Mouse (Mus musculus) lung, embryonic 16.5 days (tissue): Measurements from ENCODE around the gene Sfxn2. TPM values are rescaled to one million over a fixed set of nuclear protein-coding genes. Genes with fewer than 3 reads are reported as not detected.
A peak's percentile ranks its signal among the peaks of the same experiment; 100 is the strongest.

ENCODE experiments used
- ATAC-seq: fragments of 200-750 bp; cut with Nextera tagmentation; 2 replicates; pipeline ENCODE4 v1.8.0; 2017; ENCODE audit warnings: low read depth, mild to moderate bottlenecking, moderate library complexity
- H3K27ac ChIP-seq: fragments of 300-500 bp; sonication (generic); 2 replicates; pipeline ENCODE4 v1.5.1; 2014; ENCODE audit warnings: mild to moderate bottlenecking, control low read depth, low read length
- H3K27me3 ChIP-seq: fragments of 300-500 bp; sonication (generic); 2 replicates; pipeline ENCODE4 v1.6.1; 2014; ENCODE audit warnings: low read depth, low read length, mixed read lengths; ENCODE audit not compliant: control insufficient read depth, insufficient read depth
- H3K36me3 ChIP-seq: fragments of 300-500 bp; sonication (generic); 2 replicates; pipeline ENCODE4 v1.6.1; 2014; ENCODE audit warnings: low read length; ENCODE audit not compliant: control insufficient read depth, insufficient read depth
- H3K4me1 ChIP-seq: fragments of 300-500 bp; sonication (generic); replicated peaks from 2 replicates; pipeline ENCODE4 v1.6.1; 2014; ENCODE audit warnings: low read length, mixed read lengths; ENCODE audit not compliant: control insufficient read depth, insufficient read depth
- H3K4me2 ChIP-seq: fragments of 300-500 bp; sonication (generic); 2 replicates; pipeline ENCODE4 v1.6.1; 2014; ENCODE audit warnings: low read depth, low read length, control low read depth
- H3K4me3 ChIP-seq: fragments of 300-500 bp; sonication (generic); 2 replicates; pipeline ENCODE4 v1.5.1; 2014; ENCODE audit warnings: mild to moderate bottlenecking, low read length, control low read depth
- H3K9ac ChIP-seq: fragments of 300-500 bp; sonication (generic); 2 replicates; pipeline ENCODE4 v1.6.1; 2014; ENCODE audit warnings: low read length, control low read depth
- H3K9me3 ChIP-seq: fragments of 300-500 bp; sonication (generic); 2 replicates; pipeline ENCODE4 v1.6.1; 2016; ENCODE audit warnings: low read length; ENCODE audit not compliant: control insufficient read depth
- WGBS: fragments of 180-500 bp; shearing (Covaris S2); extraction: QIAGEN DNeasy Blood & Tissue Kit; methylation state at CpG from one replicate; pipeline ENCODE4 v1.1.7; 2014; 5-methylcytosine and 5-hydroxymethylcytosine counted together
- polyA plus RNA-seq: library from polyadenylated mRNA; unstranded; fragments of >200 nt; fragmentation: Nextera tagmentation; extraction: Ambion mirVana; gene quantifications from 2 replicates; pipeline ENCODE4 v1.2.1, GENCODE M21; 2015

Sfxn2 gene
- polyA plus RNA-seq, 1 experiment from 2014 or later = 24.6 TPM

DNA sequence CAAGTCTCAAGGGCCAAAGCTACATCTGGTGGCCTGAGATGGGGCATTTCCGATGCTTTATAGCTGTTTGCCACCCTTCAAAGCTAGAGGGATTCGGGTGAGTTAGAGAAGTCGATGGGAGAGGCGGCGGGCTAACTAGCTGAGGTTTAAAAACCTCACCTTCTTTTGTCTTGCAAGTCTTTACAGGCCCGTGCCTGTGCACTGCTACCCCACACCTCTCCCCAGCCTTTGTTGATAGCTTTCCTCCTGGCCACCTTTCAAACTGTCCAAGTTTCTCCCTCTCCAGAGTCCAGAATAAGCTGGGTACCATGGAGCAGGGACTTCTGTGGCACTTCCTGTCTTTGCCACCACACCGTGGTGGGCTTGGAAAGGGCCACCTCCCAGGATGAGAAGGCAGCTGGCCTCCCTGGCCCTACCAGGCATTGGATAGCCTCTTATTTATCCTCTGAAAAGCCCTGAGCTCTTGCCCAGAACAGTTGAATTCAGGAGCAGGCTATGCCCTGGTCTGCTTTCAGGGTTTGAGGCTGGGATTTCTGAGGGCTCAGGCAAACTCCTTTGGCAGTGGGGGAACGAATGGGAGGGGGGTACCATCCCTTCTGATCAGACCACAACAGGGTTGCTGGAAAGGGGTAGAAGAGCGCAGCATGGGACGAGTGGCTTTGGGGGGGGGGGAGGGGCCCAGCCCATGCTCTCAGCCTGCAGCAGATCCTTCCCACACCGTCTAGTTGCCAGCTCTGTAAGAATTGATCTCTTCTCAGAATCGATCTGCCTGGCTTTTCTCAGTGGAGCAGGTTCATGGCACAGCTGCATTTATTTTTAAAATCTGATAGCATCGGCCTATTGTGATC is 43.3 kb upstream of the Sfxn2 start:
- H3K27me3 ChIP-seq = no peaks in the 10 kb centered on the region
- ATAC-seq = no peak
- WGBS = 32% methylated on average over 13 of the region's 13 CpGs
- no peaks in the 10 kb centered on the region for H3K36me3 ChIP-seq
- H3K9me3 ChIP-seq = no peaks in the 10 kb centered on the region
- peaks cover 75% of the 10 kb centered on the region for H3K4me1 ChIP-seq
- no peak overlapping the region for H3K4me3 ChIP-seq
- H3K4me2 ChIP-seq = peak overlapping the region; percentile 63; the same call in 1 of the 2 replicates
- H3K27ac ChIP-seq = peak overlapping the region; percentile 94
- peak overlapping the region; percentile 61 for H3K9ac ChIP-seq

DNA sequence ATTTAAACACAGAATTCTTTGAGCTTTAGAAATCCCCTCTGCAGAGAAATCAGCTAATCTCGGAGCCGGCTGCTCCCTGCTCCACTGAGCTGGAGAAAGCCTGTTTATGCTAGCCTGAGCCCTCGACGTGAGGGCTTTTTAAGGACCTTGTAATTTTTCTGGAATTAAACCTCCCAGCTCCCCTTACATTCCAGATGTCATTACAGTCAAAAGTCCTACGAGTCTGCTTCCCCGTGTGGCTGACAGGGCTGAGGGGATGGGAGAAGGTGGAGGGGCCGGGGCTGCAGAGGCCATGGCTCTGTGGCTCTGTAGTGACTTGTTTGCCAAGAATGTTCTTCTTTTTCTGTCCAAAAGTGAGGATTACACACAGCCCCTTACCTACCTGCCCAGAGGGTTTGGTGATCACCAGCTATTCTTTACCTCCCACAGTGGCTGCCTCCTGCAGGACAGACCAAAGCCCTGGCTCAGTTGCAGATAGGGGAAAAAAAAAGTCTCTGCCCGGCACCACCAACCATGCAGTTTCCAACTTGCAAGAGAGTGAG is 42.6 kb upstream of the Sfxn2 start:
- H3K9ac ChIP-seq = peak overlapping the region; percentile 61
- no peak overlapping the region for H3K4me3 ChIP-seq
- WGBS = 32% methylated on average over 8 of the region's 8 CpGs
- H3K36me3 ChIP-seq = no peaks in the 10 kb centered on the region
- no peaks in the 10 kb centered on the region for H3K9me3 ChIP-seq
- peaks cover 70% of the 10 kb centered on the region for H3K4me1 ChIP-seq
- H3K27me3 ChIP-seq = no peaks in the 10 kb centered on the region
- H3K4me2 ChIP-seq = no peak overlapping the region
- ATAC-seq = no peak
- peak overlapping the region; percentile 94 for H3K27ac ChIP-seq

DNA sequence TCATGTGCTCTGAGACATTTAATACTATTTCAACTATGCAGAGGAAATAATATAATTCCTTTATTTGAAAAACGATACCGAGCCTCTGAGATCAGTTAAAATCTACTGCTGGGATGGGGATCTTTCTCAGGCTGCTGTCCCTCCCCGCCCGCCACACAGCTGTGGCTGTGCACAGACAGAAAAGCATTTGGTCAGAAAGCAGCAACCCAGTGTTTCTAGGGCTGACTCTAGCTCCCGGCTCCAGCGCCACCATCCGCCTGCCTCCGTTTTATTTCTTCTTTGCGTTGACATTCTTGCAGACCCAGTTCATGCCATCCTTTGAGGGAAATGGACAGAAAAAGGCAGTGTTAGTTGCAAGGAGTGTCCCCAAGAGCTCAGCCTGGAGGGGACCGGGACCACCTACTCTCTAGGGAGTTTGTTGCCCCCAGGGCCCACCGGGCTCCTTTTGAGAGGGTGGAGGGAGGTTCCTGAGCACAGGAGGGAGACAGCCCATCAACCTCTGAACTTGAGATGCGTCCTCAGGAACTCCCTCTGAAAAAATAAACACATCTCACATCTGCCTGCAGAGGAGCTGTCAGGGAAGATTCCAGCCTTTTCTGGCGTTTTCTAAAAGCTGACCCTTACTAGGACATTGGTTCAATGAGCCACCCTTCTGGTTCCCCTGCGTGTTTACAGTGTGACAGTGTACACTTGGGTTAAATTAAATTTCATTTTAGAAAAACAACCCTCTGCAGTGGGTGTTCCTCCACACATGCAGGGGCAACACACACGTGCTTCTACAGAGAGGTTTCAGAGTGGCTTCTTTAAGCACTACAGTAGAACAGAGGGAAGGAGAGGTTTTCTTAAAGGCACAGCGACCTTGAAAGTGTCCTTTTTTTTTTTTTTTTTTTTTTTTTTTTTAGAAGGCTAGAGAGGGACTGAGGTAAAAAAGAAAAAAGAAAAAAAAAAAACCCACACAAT is 41.8 kb upstream of the Sfxn2 start:
- Histone ChIP-seq H3K9ac (peak overlapping the region; percentile 39), H3K4me3 (no peak overlapping the region), H3K4me2 (peak overlapping the region; percentile 26), H3K27me3 (no peaks in the 10 kb centered on the region), H3K4me1 (peaks cover 64% of the 10 kb centered on the region), H3K27ac (peak overlapping the region; percentile 94), H3K9me3 (no peaks in the 10 kb centered on the region), H3K36me3 (no peaks in the 10 kb centered on the region)
- ATAC-seq = peak; percentile 27; the same call in 1 of the 2 replicates
- 15% methylated on average over 16 of the region's 16 CpGs for WGBS

DNA sequence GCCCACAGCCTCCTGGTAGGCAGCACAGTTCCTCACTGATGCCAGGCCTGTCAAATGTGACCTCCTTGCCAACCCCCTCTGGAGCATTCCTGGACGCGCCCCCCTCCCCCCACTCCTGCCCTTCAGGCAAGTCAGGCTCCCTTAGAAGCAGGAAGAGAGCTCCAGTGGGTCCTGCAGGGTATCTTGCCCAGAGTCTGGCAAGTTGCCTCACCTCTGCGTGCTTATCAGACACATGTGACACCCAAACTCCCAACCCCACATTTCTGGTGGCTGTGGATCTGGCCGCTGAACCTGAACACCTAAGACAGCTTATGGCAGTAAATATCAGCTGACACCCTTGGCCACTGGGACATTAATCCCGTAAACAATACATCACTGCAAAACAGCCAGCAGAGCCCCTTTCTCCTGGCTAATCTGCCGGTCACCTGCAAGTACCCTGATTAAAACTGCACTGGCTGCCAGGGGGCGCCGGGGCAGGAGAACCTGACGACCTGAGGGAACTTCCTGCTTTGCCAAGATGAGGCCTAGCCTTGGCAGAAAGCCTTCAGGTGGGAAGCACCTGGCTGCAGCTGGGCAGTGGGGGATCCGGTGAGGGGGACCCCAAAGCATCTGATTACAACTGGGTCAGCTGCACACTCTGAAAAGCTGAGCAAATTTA is 41.0 kb upstream of the Sfxn2 start:
- peak overlapping the region; percentile 19; the same call in 1 of the 2 replicates for H3K4me2 ChIP-seq
- 10% methylated on average over 10 of the region's 10 CpGs for WGBS
- H3K36me3 ChIP-seq = no peaks in the 10 kb centered on the region
- no peak overlapping the region for H3K4me3 ChIP-seq
- peak overlapping the region; percentile 52 for H3K9ac ChIP-seq
- 0 out of 2 replicates have a peak, but pooled peaks have one; percentile 13 for ATAC-seq
- peak overlapping the region; percentile 94 for H3K27ac ChIP-seq
- no peaks in the 10 kb centered on the region for H3K9me3 ChIP-seq
- peaks cover 64% of the 10 kb centered on the region for H3K4me1 ChIP-seq
- H3K27me3 ChIP-seq = no peaks in the 10 kb centered on the region

DNA sequence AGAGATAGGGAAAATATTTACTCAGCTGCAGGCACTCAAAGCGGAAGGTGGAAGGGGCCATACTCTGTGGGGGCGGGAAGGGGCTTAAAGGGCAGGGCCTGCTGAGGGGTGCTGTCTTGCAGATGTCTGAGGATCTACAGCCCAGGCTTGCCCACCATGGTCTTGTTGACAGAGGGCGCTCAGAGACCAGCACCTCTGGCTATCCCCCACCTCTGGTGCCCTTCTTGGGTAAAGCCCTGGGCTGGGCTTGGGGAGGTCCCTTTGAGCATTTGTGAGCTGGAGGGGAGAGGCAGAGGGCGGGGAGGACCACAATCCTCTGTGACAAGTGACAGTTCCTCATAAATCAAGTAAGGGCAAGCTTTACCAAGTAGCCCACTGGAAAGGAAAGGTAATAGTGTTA is 40.1 kb upstream of the Sfxn2 start:
- WGBS = 37% methylated on average over 4 of the region's 4 CpGs
- Histone ChIP-seq H3K9ac (0 out of 2 replicates have a peak overlapping the region, but pooled peaks have one; percentile 13), H3K27me3 (no peaks in the 10 kb centered on the region), H3K9me3 (no peaks in the 10 kb centered on the region), H3K27ac (peak overlapping the region; percentile 94), H3K4me2 (no peak overlapping the region; the same call in 1 of the 2 replicates), H3K36me3 (no peaks in the 10 kb centered on the region), H3K4me3 (no peak overlapping the region), H3K4me1 (peaks cover 59% of the 10 kb centered on the region)
- ATAC-seq = 0 out of 2 replicates have a peak, but pooled peaks have one; percentile 2

DNA sequence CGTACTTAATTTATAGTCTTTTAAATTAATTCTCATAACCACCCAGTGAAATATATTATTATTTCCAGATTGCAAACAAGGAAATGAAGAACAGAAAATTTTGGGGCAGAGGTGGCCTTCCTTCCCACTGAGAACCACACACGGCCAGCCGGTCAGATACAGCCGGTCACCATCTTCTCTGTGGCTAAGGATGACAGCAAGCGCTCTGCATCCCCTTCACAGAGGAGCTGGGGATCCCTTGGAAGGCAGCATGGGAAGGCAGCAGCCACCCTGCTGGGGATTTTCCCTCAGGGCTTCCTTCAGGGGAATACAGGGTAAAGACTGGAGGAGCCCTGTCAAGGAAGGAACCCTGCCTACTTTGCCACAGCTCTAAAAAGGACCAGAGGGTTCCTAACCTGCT is 39.6 kb upstream of the Sfxn2 start:
- Histone ChIP-seq H3K4me2 (no peak overlapping the region), H3K27ac (peak overlapping the region; percentile 94), H3K4me1 (peaks cover 55% of the 10 kb centered on the region), H3K27me3 (no peaks in the 10 kb centered on the region), H3K4me3 (no peak overlapping the region), H3K36me3 (no peaks in the 10 kb centered on the region), H3K9me3 (no peaks in the 10 kb centered on the region), H3K9ac (no peak overlapping the region)
- ATAC-seq = no peak
- WGBS = 72% methylated on average over 5 of the region's 5 CpGs

DNA sequence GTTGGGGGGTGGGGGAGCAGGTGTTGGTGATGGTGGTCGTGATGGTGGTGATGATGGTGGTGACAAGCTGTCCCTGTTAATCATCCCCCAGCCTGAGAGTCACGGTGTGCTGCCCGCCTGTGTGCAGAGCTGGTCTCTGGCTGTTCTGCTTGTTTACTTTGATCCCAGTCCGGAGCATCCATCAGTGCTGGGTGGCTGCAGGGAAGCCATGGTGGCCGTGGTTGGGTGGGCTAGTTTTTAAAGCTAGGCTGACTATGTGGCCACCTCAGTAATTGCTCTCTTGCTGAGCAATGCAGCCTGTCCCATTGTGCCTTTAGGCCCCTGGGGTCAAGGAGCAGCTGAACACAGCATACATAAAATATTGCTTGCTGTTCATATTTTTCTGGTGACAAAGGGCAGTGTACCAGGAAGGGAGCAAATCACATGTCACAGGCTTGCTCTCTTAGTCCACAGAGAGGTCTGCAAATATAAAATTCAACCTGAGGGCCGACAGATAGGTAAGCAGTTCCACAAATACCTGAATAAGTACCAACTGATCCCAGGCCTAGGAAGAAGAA is 38.5 kb upstream of the Sfxn2 start:
- WGBS = 45% methylated on average over 6 of the region's 6 CpGs
- Histone ChIP-seq H3K9me3 (no peaks in the 10 kb centered on the region), H3K27ac (no peak overlapping the region), H3K4me2 (no peak overlapping the region), H3K9ac (no peak overlapping the region), H3K36me3 (no peaks in the 10 kb centered on the region), H3K27me3 (no peaks in the 10 kb centered on the region), H3K4me3 (no peak overlapping the region), H3K4me1 (peaks cover 44% of the 10 kb centered on the region)
- ATAC-seq = no peak

DNA sequence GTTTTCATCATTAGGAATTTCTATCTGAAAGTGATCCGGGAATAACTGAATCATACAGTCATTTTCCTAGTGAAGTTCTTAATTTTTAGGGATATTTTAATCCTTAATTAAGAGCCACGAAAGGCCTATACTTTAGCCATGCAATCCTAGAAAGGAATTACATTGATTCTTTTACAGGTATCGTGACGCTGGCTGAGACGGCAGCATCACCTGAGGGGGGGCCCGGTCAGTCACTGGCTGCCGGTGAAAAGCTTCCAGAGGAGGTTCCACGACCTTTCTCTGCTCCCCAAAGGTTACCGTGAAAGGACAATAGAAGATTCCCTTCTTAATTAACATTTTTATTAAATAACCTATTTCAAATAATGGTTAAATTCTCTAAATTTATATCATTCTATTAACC is 35.8 kb upstream of the Sfxn2 start:
- peaks cover 16% of the 10 kb centered on the region for H3K4me1 ChIP-seq
- H3K9ac ChIP-seq = no peak overlapping the region
- no peak overlapping the region for H3K4me3 ChIP-seq
- H3K27ac ChIP-seq = no peak overlapping the region
- no peak overlapping the region for H3K4me2 ChIP-seq
- H3K9me3 ChIP-seq = peaks cover 3% of the 10 kb centered on the region; the same call in 1 of the 2 replicates
- H3K27me3 ChIP-seq = no peaks in the 10 kb centered on the region
- H3K36me3 ChIP-seq = peaks cover 8% of the 10 kb centered on the region
- WGBS = 93% methylated on average over 9 of the region's 9 CpGs
- no peak for ATAC-seq
